Mouse (Mus musculus): ENCODE data around the gene Hist2h2aa1.
"Not testable (repeated sequence)": the region's sequence is repeated elsewhere in the genome, so short reads cannot be mapped to it uniquely, and the experiment has no call there.

Gene Hist2h2aa1

GRCm38 (mm10) chr3:96251787-96252186, 6.5 kb downstream of the Hist2h2aa1 start:
- DNase-seq (ENCODE audit: low read depth) = no peak

- DNase-seq (ENCODE audit: low read depth) = no peak
Observed at GRCm38 (mm10) chr3:96254683-96255355, 9.5 kb downstream of the Hist2h2aa1 start.

- DNase-seq (ENCODE audit: low read depth) = no peak
Observed at GRCm38 (mm10) chr3:96255926-96256593, 10.8 kb downstream of the Hist2h2aa1 start.

- DNase-seq (ENCODE audit: low read depth) = no peak
Observed at GRCm38 (mm10) chr3:96257190-96257589, 11.9 kb downstream of the Hist2h2aa1 start.

- no peak for DNase-seq (ENCODE audit: low read depth)
Observed at GRCm38 (mm10) chr3:96260220-96260619, 14.9 kb downstream of the Hist2h2aa1 start.

GRCm38 (mm10) chr3:96261623-96262022, 16.3 kb downstream of the Hist2h2aa1 start:
- no peak for DNase-seq (ENCODE audit: low read depth)

GRCm38 (mm10) chr3:96262216-96262875, 17.0 kb downstream of the Hist2h2aa1 start:
- no peak for DNase-seq (ENCODE audit: low read depth)

- peak; percentile 91 for DNase-seq (ENCODE audit: low read depth)
Observed at GRCm38 (mm10) chr3:96262979-96263550, 17.8 kb downstream of the Hist2h2aa1 start, which contains the start of gene Hist2h4. Hist2h4 (minus strand) TSS chr3:96263311.

- no peak for DNase-seq (ENCODE audit: low read depth)
Observed at GRCm38 (mm10) chr3:96263558-96264403, 18.5 kb downstream of the Hist2h2aa1 start.

GRCm38 (mm10) chr3:96264404-96264949, 19.2 kb downstream of the Hist2h2aa1 start:
- DNase-seq (ENCODE audit: low read depth) = no peak

GRCm38 (mm10) chr3:96266132-96266710, 20.9 kb downstream of the Hist2h2aa1 start:
- no peak for DNase-seq (ENCODE audit: low read depth)

- DNase-seq (ENCODE audit: low read depth) = no peak
Observed at GRCm38 (mm10) chr3:96267541-96267940, 22.2 kb downstream of the Hist2h2aa1 start.

GRCm38 (mm10) chr3:96268051-96268775, 22.9 kb downstream of the Hist2h2aa1 start, which contains the start of gene Hist2h3b:
Hist2h3b (plus strand) TSS chr3:96268654.
- no peak for DNase-seq (ENCODE audit: low read depth)

- not testable (repeated sequence) for DNase-seq (ENCODE audit: low read depth)
Observed at GRCm38 (mm10) chr3:96268776-96269378, 23.6 kb downstream of the Hist2h2aa1 start.

- peak; percentile 94 for DNase-seq (ENCODE audit: low read depth)
Observed at GRCm38 (mm10) chr3:96269511-96270474, 24.5 kb downstream of the Hist2h2aa1 start, which contains the start of gene Hist2h2bb. Hist2h2bb (plus strand) TSS chr3:96269752.

- DNase-seq (ENCODE audit: low read depth) = no peak
Observed at GRCm38 (mm10) chr3:96273591-96274465, 28.5 kb downstream of the Hist2h2aa1 start.

GRCm38 (mm10) chr3:96277428-96277799, 32.1 kb downstream of the Hist2h2aa1 start:
- no peak for DNase-seq (ENCODE audit: low read depth)

Data from fibroblast of lung, adult 2 months (primary cell).